10 mouse cellular contexts compared by ENCODE assay signal in the genomic region with DNA sequence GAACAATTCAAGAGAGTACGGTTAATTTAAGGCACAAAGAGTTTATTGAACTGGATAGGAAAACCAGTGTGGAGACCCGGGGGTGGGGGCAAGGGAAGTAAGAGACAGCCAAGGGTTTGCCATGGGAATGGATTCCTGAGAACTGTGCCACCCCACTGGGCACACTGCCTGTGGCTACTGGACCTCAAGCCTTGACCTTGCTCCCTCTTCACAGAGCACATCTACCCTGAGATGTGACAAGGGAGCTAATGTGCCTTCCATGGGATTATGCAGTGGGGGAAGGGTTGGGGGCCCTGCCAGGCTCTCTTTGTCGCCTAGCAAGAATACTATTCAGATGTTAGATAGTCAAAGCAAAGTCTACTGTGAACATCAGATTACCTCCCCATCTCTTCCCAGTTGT.
DNase-seq lines count a peak whose midpoint lies in the region; ATAC-seq and TF ChIP-seq lines count a peak whose summit lies in the region.
"Had no signal": no experiment of that assay in that cellular context is flagged by ENCODE, and none has a peak within 500 bp of the region (broad histone marks: within the 10 kb centered on the region; RNA-seq: fewer than 3 reads in every experiment).

No protein-coding gene starts in this region.

- H3K27ac ChIP-seq in forebrain, embryonic 12.5 days, result no peak overlapping the region
- 0 out of 2 replicates have a peak overlapping the region, but pooled peaks have one; percentile 36 for H3K27ac ChIP-seq in layer of hippocampus, adult 2 months
- peak overlapping the region; percentile 72; the same call in 1 of the 2 replicates for H3K27ac ChIP-seq in midbrain, embryonic 14.5 days (replicated peaks; ENCODE audit: low read depth, low read length)
- H3K27ac ChIP-seq in gastrocnemius, adult 2 months, result no peak overlapping the region
- H3K27ac ChIP-seq: liver, embryonic 13.5 days had no signal

- no peak for TF ChIP-seq CTCF in brain, embryonic 14.5 days (IDR thresholded peaks at IDR 0.05; ENCODE audit: borderline replicate concordance, extremely low read depth, insufficient read depth, insufficient read length)
- TF ChIP-seq CTCF in layer of hippocampus, adult 2 months (conservative IDR thresholded peaks at IDR 0.05), result no peak
- TF ChIP-seq CTCF in gastrocnemius, adult 2 months (IDR thresholded peaks at IDR 0.05), result no peak

- peak; percentile 87 for DNase-seq in brain, embryonic 14.5 days (ENCODE audit: low read depth)
- DNase-seq in layer of hippocampus, adult 2 months (ENCODE audit: low spot score in 2 of 2), result peak; percentile 37 to 60
- peak; percentile 70 for DNase-seq in midbrain, embryonic 14.5 days
- no peak for DNase-seq in lung, postnatal 4 days
- no peak for DNase-seq in spleen, postnatal 14 days (ENCODE audit: low spot score in 2 of 2)
- no peak for DNase-seq in thymus, postnatal 4 days
- DNase-seq in gastrocnemius, adult 2 months, result no peak
- DNase-seq: liver, embryonic 13.5 days had no signal

- intact Hi-C loops in gastrocnemius, adult 2 months (cut with DNase I), result no loop called here

- 62% methylated on average over 3 of the region's 3 CpGs for WGBS in forebrain, embryonic 12.5 days
- 41% methylated on average over 3 of the region's 3 CpGs for WGBS in midbrain, embryonic 14.5 days

- H3K4me1 ChIP-seq in forebrain, embryonic 12.5 days, result peaks cover 16% of the 10 kb centered on the region
- peaks cover 12% of the 10 kb centered on the region; the same call in 1 of the 2 replicates for H3K4me1 ChIP-seq in midbrain, embryonic 14.5 days (ENCODE audit: control insufficient read depth, insufficient read depth, low read length)

- TF ChIP-seq POLR2A in brain, embryonic 14.5 days (IDR thresholded peaks at IDR 0.05; ENCODE audit: borderline replicate concordance, extremely low read depth, insufficient read depth, insufficient read length, poor library complexity, severe bottlenecking), result no peak

- H3K9ac ChIP-seq in forebrain, embryonic 12.5 days, result no peak overlapping the region
- no peak overlapping the region for H3K9ac ChIP-seq in midbrain, embryonic 14.5 days (replicated peaks; ENCODE audit: low read length)
- H3K9ac ChIP-seq: liver, embryonic 13.5 days had no signal

- ATAC-seq in forebrain, embryonic 12.5 days (ENCODE audit: low FRiP score), result peak; percentile 83
- peak; percentile 58; the same call in 1 of the 2 replicates for ATAC-seq in midbrain, embryonic 14.5 days (ENCODE audit: low FRiP score, low TSS enrichment)
- ATAC-seq: CD4-positive, CD25-positive, alpha-beta regulatory T cell, adult 4 months had no signal

- no peak overlapping the region for H3K4me3 ChIP-seq in forebrain, embryonic 12.5 days (replicated peaks)
- no peak overlapping the region for H3K4me3 ChIP-seq in layer of hippocampus, adult 2 months
- H3K4me3 ChIP-seq in midbrain, embryonic 14.5 days (replicated peaks; ENCODE audit: low read depth, low read length), result no peak overlapping the region
- no peak overlapping the region for H3K4me3 ChIP-seq in gastrocnemius, adult 2 months
- H3K4me3 ChIP-seq: liver, embryonic 13.5 days had no signal

- no peaks in the 10 kb centered on the region for H3K27me3 ChIP-seq in forebrain, embryonic 12.5 days
- no peaks in the 10 kb centered on the region for H3K27me3 ChIP-seq in midbrain, embryonic 14.5 days (ENCODE audit: control insufficient read depth, insufficient read depth, low read length)
- H3K27me3 ChIP-seq: liver, embryonic 13.5 days had no signal

- H3K4me2 ChIP-seq in forebrain, embryonic 12.5 days, result no peak overlapping the region
- H3K4me2 ChIP-seq in midbrain, embryonic 14.5 days (ENCODE audit: low read length), result no peak overlapping the region
- H3K4me2 ChIP-seq: liver, embryonic 13.5 days had no signal

- H3K36me3 ChIP-seq in forebrain, embryonic 12.5 days (replicated peaks), result no peaks in the 10 kb centered on the region
- no peaks in the 10 kb centered on the region for H3K36me3 ChIP-seq in midbrain, embryonic 14.5 days (ENCODE audit: control insufficient read depth, insufficient read depth, low read length)
- H3K36me3 ChIP-seq: liver, embryonic 13.5 days had no signal

- H3K9me3 ChIP-seq in forebrain, embryonic 12.5 days, result no peaks in the 10 kb centered on the region
- H3K9me3 ChIP-seq in midbrain, embryonic 14.5 days (ENCODE audit: control insufficient read depth, low read length), result no peaks in the 10 kb centered on the region
- H3K9me3 ChIP-seq: liver, embryonic 13.5 days had no signal

Comparison
In these comparisons a context has a peak if more than half of its experiments do, and no peak if none do; other contexts are left out.
1. DNase-seq: peak in brain, embryonic 14.5 days (single experiment), layer of hippocampus, adult 2 months (2 of 2) and midbrain, embryonic 14.5 days (single experiment); none in lung, postnatal 4 days (0 of 2), spleen, postnatal 14 days (0 of 2), thymus, postnatal 4 days (single experiment) and gastrocnemius, adult 2 months (single experiment).
2. H3K27ac ChIP-seq: peak in layer of hippocampus, adult 2 months (single experiment) and midbrain, embryonic 14.5 days (single experiment); none in forebrain, embryonic 12.5 days (single experiment) and gastrocnemius, adult 2 months (single experiment).